Mouse (Mus musculus) hindbrain, embryonic 11.5 days (tissue): ENCODE results near the gene Mrpl16. TPM values are rescaled to one million over a fixed set of nuclear protein-coding genes. Genes with fewer than 3 reads are reported as not detected.

Source experiments
- ATAC-seq: fragments of 200-750 bp; cut with Nextera tagmentation; 2 replicates; pipeline ENCODE4 v1.8.0; 2017; ENCODE audit warnings: mild to moderate bottlenecking, moderate TSS enrichment, moderate library complexity; ENCODE audit not compliant: low FRiP score
- DNase-seq: peaks from one replicate; pipeline ENCODE4 v3.0.0-alpha.2; 2015; ENCODE audit warnings: low spot score
- H3K27ac ChIP-seq: fragments of 300-500 bp; sonication (generic); 2 replicates; pipeline ENCODE4 v1.5.1; 2014; ENCODE audit warnings: mild to moderate bottlenecking, low read depth, low read length
- H3K27me3 ChIP-seq: fragments of 300-500 bp; sonication (generic); 2 replicates; pipeline ENCODE4 v1.6.1; 2014; ENCODE audit warnings: mild to moderate bottlenecking, low read length, moderate library complexity, mixed read lengths; ENCODE audit not compliant: control insufficient read depth, insufficient read depth
- H3K36me3 ChIP-seq: fragments of 300-500 bp; sonication (generic); 2 replicates; pipeline ENCODE4 v1.6.1; 2014; ENCODE audit warnings: mild to moderate bottlenecking, low read length, moderate library complexity, mixed read lengths; ENCODE audit not compliant: control insufficient read depth, insufficient read depth
- H3K4me1 ChIP-seq: fragments of 300-500 bp; sonication (generic); replicated peaks from 2 replicates; pipeline ENCODE4 v1.6.1; 2014; ENCODE audit warnings: low read length, mixed read lengths; ENCODE audit not compliant: control insufficient read depth, insufficient read depth
- H3K4me2 ChIP-seq: fragments of 300-500 bp; sonication (generic); replicated peaks from 2 replicates; pipeline ENCODE4 v1.6.1; 2014; ENCODE audit warnings: mild to moderate bottlenecking, low read depth, low read length
- H3K4me3 ChIP-seq: fragments of 300-500 bp; sonication (generic); 2 replicates; pipeline ENCODE4 v1.5.1; 2014; ENCODE audit warnings: low read depth, low read length
- H3K9ac ChIP-seq: fragments of 300-500 bp; sonication (generic); 2 replicates; pipeline ENCODE4 v1.6.1; 2014; ENCODE audit warnings: low read depth, low read length
- H3K9me3 ChIP-seq: fragments of 300-500 bp; sonication (generic); 2 replicates; pipeline ENCODE4 v1.6.1; 2016; ENCODE audit warnings: low read length; ENCODE audit not compliant: control insufficient read depth
- WGBS: fragments of 180-500 bp; shearing (Covaris S2); extraction: QIAGEN DNeasy Blood & Tissue Kit; methylation state at CpG from one replicate; pipeline ENCODE4 v1.1.7; 2014; 5-methylcytosine and 5-hydroxymethylcytosine counted together
- polyA plus RNA-seq: library from polyadenylated mRNA; unstranded; fragments of >200 nt; fragmentation: Nextera tagmentation; extraction: Ambion mirVana; gene quantifications from 2 replicates; pipeline ENCODE4 v1.2.1, GENCODE M21; 2014

Mrpl16 gene
- polyA plus RNA-seq, 1 experiment from 2014 or later, result 49.2 TPM

DNA sequence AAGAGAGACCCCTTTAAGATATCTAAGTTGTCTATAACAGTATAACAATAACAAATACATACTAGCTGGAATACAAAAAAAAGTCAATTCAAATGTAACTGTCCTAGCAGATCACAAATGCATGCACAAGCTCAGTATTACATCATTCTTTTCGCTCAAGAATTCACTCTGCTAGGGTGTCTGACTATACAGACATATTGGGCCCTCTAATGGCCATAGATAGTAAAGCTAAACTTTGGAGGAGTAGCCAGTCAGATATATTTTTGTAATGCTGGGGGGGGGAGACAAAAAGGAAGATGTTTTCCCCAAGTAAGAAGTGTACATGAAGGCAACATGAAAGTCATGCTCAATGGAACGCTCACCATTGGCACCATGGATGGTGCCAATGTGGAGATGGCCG is 5.1 kb upstream of the Mrpl16 start:
- Histone ChIP-seq H3K4me1 (no peaks in the 10 kb centered on the region), H3K27ac (no peak overlapping the region), H3K9ac (no peak overlapping the region), H3K27me3 (no peaks in the 10 kb centered on the region), H3K36me3 (no peaks in the 10 kb centered on the region), H3K9me3 (no peaks in the 10 kb centered on the region), H3K4me2 (no peak overlapping the region), H3K4me3 (no peak overlapping the region)
- DNase-seq (no peak), ATAC-seq (no peak)
- WGBS, result 81% methylated on average over 3 of the region's 3 CpGs

DNA sequence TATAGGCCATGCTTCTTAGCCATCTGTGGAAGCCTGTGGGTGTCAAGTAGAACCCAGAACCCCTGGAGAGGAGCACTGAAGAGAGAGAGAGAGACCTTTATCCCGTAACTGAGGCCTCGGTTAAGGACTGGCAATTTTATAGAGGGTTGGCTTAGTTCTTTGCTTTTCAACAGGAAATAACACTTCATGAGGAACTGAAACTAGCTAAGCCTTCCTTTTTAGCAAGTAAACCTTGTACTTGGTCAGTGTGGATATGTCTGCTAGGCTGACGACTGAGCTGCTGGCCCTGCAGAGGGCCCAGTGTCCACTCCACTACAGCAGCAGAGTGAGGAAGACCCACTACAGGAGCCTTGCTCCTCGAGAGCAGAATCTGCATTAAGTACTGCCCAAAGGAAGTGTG is 3.8 kb upstream of the Mrpl16 start:
- Histone ChIP-seq H3K9me3 (no peaks in the 10 kb centered on the region), H3K9ac (no peak overlapping the region), H3K4me3 (no peak overlapping the region), H3K4me2 (no peak overlapping the region), H3K27me3 (no peaks in the 10 kb centered on the region), H3K27ac (no peak overlapping the region), H3K36me3 (no peaks in the 10 kb centered on the region), H3K4me1 (0 out of 2 replicates have a peak, but pooled peaks cover 2% of the 10 kb centered on the region)
- WGBS, result 74% methylated on average over 4 of the region's 4 CpGs
- no peak for DNase-seq
- ATAC-seq, result no peak

DNA sequence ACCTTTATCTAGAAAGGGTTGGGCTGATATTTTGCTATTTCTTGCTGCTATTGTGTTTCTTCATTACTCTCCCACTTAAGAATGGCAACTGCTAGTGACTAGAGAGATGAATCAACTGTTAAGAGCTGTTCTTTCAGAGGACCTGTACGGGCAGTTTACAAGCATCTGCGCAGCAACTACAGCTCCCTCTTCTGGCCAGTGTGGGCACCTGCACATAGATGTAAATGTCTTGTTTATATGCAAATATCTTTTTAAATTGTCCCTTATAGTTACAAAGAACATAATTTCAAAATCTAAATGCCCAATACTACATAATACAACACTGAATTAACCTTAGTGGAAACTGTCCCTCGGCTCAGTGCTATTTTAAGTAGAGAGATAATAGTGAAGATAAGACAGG is 2.0 kb upstream of the Mrpl16 start:
- no peak overlapping the region for H3K9ac ChIP-seq
- ATAC-seq (no peak), DNase-seq (peak; percentile 56)
- H3K9me3 ChIP-seq, result no peaks in the 10 kb centered on the region
- 0 out of 2 replicates have a peak, but pooled peaks cover 2% of the 10 kb centered on the region for H3K4me1 ChIP-seq
- no peak overlapping the region for H3K4me2 ChIP-seq
- H3K36me3 ChIP-seq, result no peaks in the 10 kb centered on the region
- no peak overlapping the region for H3K27ac ChIP-seq
- WGBS, result 16% methylated on average over 3 of the region's 3 CpGs
- no peak overlapping the region for H3K4me3 ChIP-seq
- H3K27me3 ChIP-seq, result no peaks in the 10 kb centered on the region

DNA sequence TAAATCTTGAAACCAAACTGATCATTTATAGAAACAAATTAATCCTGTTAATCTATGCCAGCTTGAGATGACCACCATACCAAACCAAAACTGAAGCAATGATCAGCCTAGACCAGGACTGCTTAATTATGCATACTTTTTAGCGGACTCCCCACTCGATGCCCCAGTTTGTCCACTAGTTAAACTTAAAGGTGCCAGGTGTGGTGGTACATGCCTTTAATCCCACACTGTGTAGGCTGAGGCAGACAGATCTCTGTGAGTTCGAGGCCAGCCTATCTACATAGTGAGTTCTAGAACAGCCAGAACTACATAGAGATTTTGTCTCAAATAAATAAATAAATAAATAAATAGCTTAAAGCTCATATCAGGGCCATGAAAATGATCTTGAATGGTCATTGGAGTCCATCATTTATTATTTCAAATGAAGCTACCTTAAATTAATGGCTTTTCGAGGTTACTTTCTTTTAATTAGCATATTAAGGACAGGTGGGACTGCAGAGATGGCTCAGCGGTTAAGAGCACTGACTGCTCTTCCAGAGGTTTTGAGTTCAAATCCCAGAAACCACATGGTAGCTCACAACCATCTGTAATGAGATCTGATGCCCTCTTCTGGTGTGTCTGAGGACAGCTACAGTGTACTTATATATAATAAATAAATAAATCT is 802 bp upstream of the Mrpl16 start:
- Histone ChIP-seq H3K9ac (no peak overlapping the region), H3K4me3 (no peak overlapping the region), H3K9me3 (no peaks in the 10 kb centered on the region), H3K36me3 (no peaks in the 10 kb centered on the region), H3K4me2 (no peak overlapping the region), H3K27ac (no peak overlapping the region), H3K4me1 (0 out of 2 replicates have a peak, but pooled peaks cover 2% of the 10 kb centered on the region), H3K27me3 (no peaks in the 10 kb centered on the region)
- peak; percentile 0 for DNase-seq
- no peak for ATAC-seq
- WGBS, result 88% methylated on average over 5 of the region's 5 CpGs

DNA sequence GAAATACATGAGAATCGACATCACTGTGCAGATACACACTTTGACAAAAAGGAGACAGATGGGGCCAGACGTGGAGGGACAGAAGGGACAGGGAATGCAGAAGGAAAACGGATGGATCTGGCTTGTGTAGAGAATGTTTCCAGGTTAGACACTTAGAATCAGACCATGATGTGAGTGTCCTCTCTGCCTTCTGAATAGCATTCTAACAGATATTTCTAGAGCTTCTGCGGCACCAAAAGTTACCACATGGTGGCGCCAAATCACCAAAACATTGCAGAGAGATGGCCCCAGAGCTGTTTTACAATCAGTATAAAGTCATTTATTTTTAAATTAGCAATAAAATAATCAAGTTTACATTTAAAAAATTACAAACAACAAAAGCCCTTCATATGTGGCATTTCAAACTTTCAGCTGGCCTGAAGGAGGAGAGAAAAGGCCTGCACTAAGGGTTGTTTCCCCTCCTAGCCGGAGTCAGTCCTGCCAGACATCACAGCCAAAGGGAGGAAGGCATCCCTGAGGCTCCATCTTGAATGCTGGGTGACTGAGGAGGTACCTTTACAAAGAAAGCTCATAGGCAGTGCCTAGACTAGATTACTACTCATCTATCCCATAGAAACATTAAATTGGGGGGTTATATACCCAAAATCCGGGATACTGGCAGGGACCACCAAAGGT is 7.1 kb downstream of the Mrpl16 start:
- H3K4me1 ChIP-seq, result no peaks in the 10 kb centered on the region
- no peak overlapping the region for H3K27ac ChIP-seq
- WGBS, result 65% methylated on average over 7 of the region's 7 CpGs
- no peak overlapping the region for H3K9ac ChIP-seq
- no peaks in the 10 kb centered on the region for H3K36me3 ChIP-seq
- ATAC-seq (peak; percentile 43; the same call in 1 of the 2 replicates), DNase-seq (peak; percentile 83)
- H3K27me3 ChIP-seq, result no peaks in the 10 kb centered on the region
- H3K9me3 ChIP-seq, result no peaks in the 10 kb centered on the region
- no peak overlapping the region for H3K4me3 ChIP-seq
- H3K4me2 ChIP-seq, result no peak overlapping the region

DNA sequence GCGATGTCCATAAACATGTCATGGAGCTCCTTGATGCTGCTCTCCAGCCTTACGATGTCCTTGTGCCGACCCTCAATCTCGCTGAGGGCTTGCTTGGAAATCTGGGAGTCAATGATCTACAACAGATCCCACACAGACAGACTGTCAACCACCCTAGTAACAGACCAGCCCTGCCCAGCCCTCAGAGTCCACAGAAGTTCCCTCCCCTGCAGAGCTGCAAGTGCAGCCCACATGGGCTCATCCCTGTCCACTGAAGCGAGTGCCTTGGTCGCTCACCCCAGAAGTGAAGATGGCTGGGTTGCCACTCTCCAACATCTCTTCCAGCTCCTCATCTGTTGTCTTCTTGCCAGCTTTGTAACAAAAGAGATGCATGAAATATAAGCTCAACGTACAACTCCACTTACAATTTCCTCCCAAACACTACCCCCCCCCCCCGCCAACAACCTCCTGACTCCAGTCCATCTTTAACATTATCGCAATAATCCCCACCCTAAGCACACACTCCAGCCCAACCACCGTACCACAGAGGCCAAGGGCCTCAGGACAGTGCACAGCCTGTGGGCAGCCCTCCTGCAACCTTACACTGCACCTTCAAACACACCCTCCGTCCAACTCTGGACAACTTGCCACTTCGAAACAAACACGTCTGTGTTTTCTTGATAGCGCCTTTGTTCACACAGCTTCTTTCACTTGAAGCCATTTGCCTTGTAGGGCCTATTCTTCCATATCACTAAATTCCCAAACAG is 15.4 kb downstream of the Mrpl16 start:
- no peaks in the 10 kb centered on the region for H3K27me3 ChIP-seq
- no peak overlapping the region for H3K9ac ChIP-seq
- H3K36me3 ChIP-seq, result no peaks in the 10 kb centered on the region
- H3K9me3 ChIP-seq, result no peaks in the 10 kb centered on the region
- no peak overlapping the region for H3K4me3 ChIP-seq
- no peaks in the 10 kb centered on the region for H3K4me1 ChIP-seq
- H3K4me2 ChIP-seq, result no peak overlapping the region
- ATAC-seq, result no peak
- no peak for DNase-seq
- H3K27ac ChIP-seq, result no peak overlapping the region
- 88% methylated on average over 14 of the region's 14 CpGs for WGBS

DNA sequence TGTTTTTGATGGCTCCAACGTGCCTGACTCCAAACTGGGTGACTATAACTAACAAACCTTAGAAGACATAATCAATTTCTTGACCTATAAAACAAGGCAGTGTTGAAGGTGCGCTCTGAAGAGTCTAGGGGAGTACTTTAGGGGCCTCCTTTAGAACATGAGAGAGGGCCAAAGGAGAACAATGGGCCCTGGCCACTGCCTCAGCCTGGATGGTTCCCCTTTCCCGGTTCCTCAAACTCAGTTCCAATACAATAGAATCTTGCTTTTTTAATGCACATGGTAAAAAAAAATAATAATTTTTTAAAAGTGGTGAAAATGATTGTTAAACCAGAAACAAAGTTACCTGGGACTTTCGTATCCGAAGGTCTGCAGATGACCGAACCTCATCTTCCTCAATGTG is 17.6 kb downstream of the Mrpl16 start:
- WGBS, result 90% methylated on average over 6 of the region's 6 CpGs
- ATAC-seq, result no peak
- no peak overlapping the region for H3K9ac ChIP-seq

DNA sequence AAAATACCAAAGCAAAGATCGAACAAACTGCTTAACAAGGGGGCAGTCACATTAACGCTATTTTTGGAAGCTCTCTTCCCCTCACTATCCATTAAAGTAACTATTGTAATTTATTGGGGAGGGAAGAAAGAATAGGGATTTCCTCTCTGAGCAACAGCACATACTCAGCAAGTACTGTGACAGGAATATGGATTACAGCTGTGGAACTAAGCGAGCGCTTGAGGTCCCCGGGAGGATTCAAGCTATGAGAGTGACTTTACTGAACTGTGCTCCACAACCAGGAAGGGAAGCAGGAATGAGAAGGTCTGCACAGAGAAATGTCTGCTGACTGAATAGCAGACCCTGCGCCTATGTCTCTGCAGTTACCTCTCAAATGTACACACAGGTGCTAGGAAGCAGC is 18.7 kb downstream of the Mrpl16 start:
- H3K9me3 ChIP-seq, result no peaks in the 10 kb centered on the region
- no peak for ATAC-seq
- no peak overlapping the region for H3K27ac ChIP-seq
- DNase-seq, result no peak
- no peaks in the 10 kb centered on the region for H3K4me1 ChIP-seq
- H3K9ac ChIP-seq, result no peak overlapping the region
- 92% methylated on average over 6 of the region's 6 CpGs for WGBS
- H3K4me2 ChIP-seq, result no peak overlapping the region
- H3K36me3 ChIP-seq, result no peaks in the 10 kb centered on the region
- no peaks in the 10 kb centered on the region for H3K27me3 ChIP-seq
- no peak overlapping the region for H3K4me3 ChIP-seq

More for the DNA sequence above, 17.6 kb downstream of the Mrpl16 start:
- no peak for DNase-seq
- no peaks in the 10 kb centered on the region for H3K9me3 ChIP-seq
- no peak overlapping the region for H3K27ac ChIP-seq
- no peaks in the 10 kb centered on the region for H3K27me3 ChIP-seq
- no peak overlapping the region for H3K4me3 ChIP-seq
- H3K36me3 ChIP-seq, result no peaks in the 10 kb centered on the region
- H3K4me1 ChIP-seq, result no peaks in the 10 kb centered on the region
- no peak overlapping the region for H3K4me2 ChIP-seq
